9 mouse cellular contexts compared by ENCODE assay signal in the genomic region with DNA sequence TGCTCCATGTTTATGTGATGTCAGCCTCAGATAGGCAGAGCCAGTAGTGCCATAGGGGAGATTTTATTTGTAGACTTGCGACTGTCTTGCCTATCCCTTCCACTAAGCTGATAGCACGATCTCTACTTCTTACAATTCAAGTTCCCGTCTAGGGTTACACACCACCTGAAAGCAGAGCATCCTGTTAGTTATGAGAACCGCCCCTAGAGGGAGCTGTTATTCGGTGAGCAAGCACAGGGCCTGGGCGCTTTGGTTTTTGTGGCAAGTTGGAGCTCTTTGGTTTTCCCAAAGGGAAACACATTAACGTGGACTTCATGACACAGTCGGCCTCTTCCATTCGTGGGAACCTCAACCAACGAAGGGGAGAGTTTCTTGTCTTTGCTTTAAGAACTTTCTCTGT. TPM values are rescaled to one million over a fixed set of nuclear protein-coding genes. Genes with fewer than 3 reads are reported as not detected.
DNase-seq lines count a peak whose midpoint lies in the region; ATAC-seq and TF ChIP-seq lines count a peak whose summit lies in the region.
"Had no signal": no experiment of that assay in that cellular context is flagged by ENCODE, and none has a peak within 500 bp of the region (broad histone marks: within the 10 kb centered on the region; RNA-seq: fewer than 3 reads in every experiment).

No protein-coding gene starts in this region.

- DNase-seq in heart, adult 11 months: peak; percentile 90
- peak; percentile 44 for DNase-seq in 3134 (ENCODE audit: extremely low read depth, insufficient read length, low spot score)
- peak; percentile 71 for DNase-seq in ES-E14 (ENCODE audit: low read depth, low spot score)
- DNase-seq in cerebellum, postnatal 36 days: peak; percentile 38 to 59
- peak; percentile 82 for DNase-seq in kidney, postnatal 0 days (ENCODE audit: low spot score)
- peak; percentile 38 to 77 for DNase-seq in lung, postnatal 4 days
- peak; percentile 27 to 28 for DNase-seq in thymus, postnatal 36 days

- H3K9ac ChIP-seq in heart, embryonic 11.5 days (ENCODE audit: low read depth, low read length): no peak overlapping the region
- no peak overlapping the region for H3K9ac ChIP-seq in ES-E14 (ENCODE audit: insufficient read depth, low read depth, low read length, poor library complexity, severe bottlenecking)
- H3K9ac ChIP-seq in kidney, postnatal 0 days (ENCODE audit: low read depth, low read length): no peak overlapping the region

- no peak overlapping the region for H3K27ac ChIP-seq in heart, embryonic 11.5 days (ENCODE audit: low read depth, low read length)
- H3K27ac ChIP-seq in ES-E14 (ENCODE audit: insufficient read depth, low read depth, low read length, poor library complexity, severe bottlenecking): no peak overlapping the region
- no peak overlapping the region for H3K27ac ChIP-seq in kidney, postnatal 0 days

- no peak overlapping the region for H3K4me2 ChIP-seq in heart, embryonic 11.5 days
- H3K4me2 ChIP-seq in kidney, postnatal 0 days (ENCODE audit: low read length): no peak overlapping the region

- ATAC-seq in heart, embryonic 11.5 days (replicated peaks; ENCODE audit: insufficient number of reproducible peaks, low FRiP score, low TSS enrichment): no peak
- ATAC-seq in kidney, postnatal 0 days (replicated peaks; ENCODE audit: low FRiP score, low read depth): 0 out of 2 replicates have a peak, but pooled peaks have one; percentile 30

- H3K4me1 ChIP-seq in heart, embryonic 11.5 days (ENCODE audit: control insufficient read depth, insufficient read depth, low read length): no peaks in the 10 kb centered on the region
- H3K4me1 ChIP-seq in ES-E14 (ENCODE audit: control insufficient read depth in 2 of 2, insufficient read depth in 2 of 2, low read length in 2 of 2, poor library complexity in 1 of 2): peaks cover 0 to 3% of the 10 kb centered on the region in 2 experiments; a peak in 1 of 4 replicates
- no peaks in the 10 kb centered on the region for H3K4me1 ChIP-seq in kidney, postnatal 0 days (replicated peaks; ENCODE audit: insufficient read depth, low read length)

- no peak overlapping the region for H3K4me3 ChIP-seq in heart, embryonic 11.5 days (ENCODE audit: low read depth, low read length)
- H3K4me3 ChIP-seq in ES-E14 (ENCODE audit: insufficient read depth in 1 of 2, low read depth in 1 of 2, low read length in 2 of 2, poor library complexity in 1 of 2, severe bottlenecking in 1 of 2): no peak overlapping the region
- H3K4me3 ChIP-seq in kidney, postnatal 0 days (replicated peaks; ENCODE audit: low read depth, low read length): no peak overlapping the region

- H3K36me3 ChIP-seq in heart, embryonic 11.5 days (ENCODE audit: control insufficient read depth, insufficient read depth, low read length): no peaks in the 10 kb centered on the region; the same call in 1 of the 2 replicates
- no peaks in the 10 kb centered on the region for H3K36me3 ChIP-seq in ES-E14 (ENCODE audit: control insufficient read depth, insufficient read depth, low read length, poor library complexity, severe bottlenecking)
- H3K36me3 ChIP-seq in kidney, postnatal 0 days (ENCODE audit: insufficient read depth, low read length): peaks cover 7% of the 10 kb centered on the region; the same call in 1 of the 2 replicates

- TF ChIP-seq CTCF in kidney, postnatal 0 days (IDR thresholded peaks at IDR 0.05; ENCODE audit: low read depth): peak; percentile 82

- WGBS in heart, embryonic 11.5 days (ENCODE audit: insufficient replicate concordance): 28% methylated on average over 10 of the region's 10 CpGs
- 25% methylated on average over 10 of the region's 10 CpGs for WGBS in kidney, postnatal 0 days

- in situ Hi-C loops in ES-E14 (cut with MboI; ENCODE audit: low sequenced_read_pairs in 2 of 2, unreplicated experiment in 2 of 2): no loop called here

- H3K27me3 ChIP-seq in heart, embryonic 11.5 days (ENCODE audit: control insufficient read depth, insufficient read depth, low read length): no peaks in the 10 kb centered on the region
- H3K27me3 ChIP-seq in kidney, postnatal 0 days (ENCODE audit: insufficient read depth, low read length): no peaks in the 10 kb centered on the region

- no peaks in the 10 kb centered on the region for H3K9me3 ChIP-seq in heart, embryonic 11.5 days (replicated peaks; ENCODE audit: control insufficient read depth, low read length)
- H3K9me3 ChIP-seq in ES-E14 (ENCODE audit: control insufficient read depth, insufficient read depth, low read depth, low read length): no peaks in the 10 kb centered on the region
- no peaks in the 10 kb centered on the region for H3K9me3 ChIP-seq in kidney, postnatal 0 days (replicated peaks; ENCODE audit: low read length)

TF ChIP-seq in ES-E14, 5 proteins besides CTCF, POLR2A, EP300 and RAD21:
- TF ChIP-seq HCFC1 (IDR thresholded peaks at IDR 0.05; ENCODE audit: borderline replicate concordance, insufficient read depth, low read length) (no peak), ZC3H11A (IDR thresholded peaks at IDR 0.05; ENCODE audit: borderline replicate concordance, low read depth, low read length) (no peak), CHD2 (IDR thresholded peaks at IDR 0.05; ENCODE audit: low read depth, low read length) (no peak), MAFK (IDR thresholded peaks at IDR 0.05; ENCODE audit: insufficient read depth, low read depth, low read length) (no peak), ZNF384 (IDR thresholded peaks at IDR 0.05; ENCODE audit: low read depth, low read length) (no peak)

RNA-seq across cellular contexts. Expression of a gene that starts 3.3 kb away (rescaled TPM):
- not detected in 2 replicates for polyA plus RNA-seq in heart, embryonic 11.5 days (2014; fragmentation: Nextera tagmentation; extraction: Ambion mirVana)
- total RNA-seq in ES-E14 (2012; rRNA removed): 0.22 and 0.26 TPM in 2 replicates
- not detected in 2 replicates for polyA plus RNA-seq in kidney, postnatal 0 days (2015; fragmentation: Nextera tagmentation; extraction: Ambion mirVana)
- polyA plus RNA-seq: limb, embryonic 14.5 days had no signal

RNA-seq across cellular contexts. Expression of a gene that starts 9.5 kb away (rescaled TPM):
- 4.8 and 8.4 TPM in 2 replicates for polyA plus RNA-seq in heart, embryonic 11.5 days (2014; fragmentation: Nextera tagmentation; extraction: Ambion mirVana)
- 2.1 TPM in 1 of 2 replicates, not detected in the other for total RNA-seq in ES-E14 (2012; rRNA removed)
- 22.8 and 23.3 TPM in 2 replicates for polyA plus RNA-seq in kidney, postnatal 0 days (2015; fragmentation: Nextera tagmentation; extraction: Ambion mirVana)

RNA-seq across cellular contexts. Expression of a gene that starts 13.5 kb away (rescaled TPM):
- polyA plus RNA-seq in heart, embryonic 11.5 days (2014; fragmentation: Nextera tagmentation; extraction: Ambion mirVana): 37.0 and 42.3 TPM in 2 replicates
- 47.6 and 51.1 TPM in 2 replicates for total RNA-seq in ES-E14 (2012; rRNA removed)
- polyA plus RNA-seq in kidney, postnatal 0 days (2015; fragmentation: Nextera tagmentation; extraction: Ambion mirVana): 83.0 and 83.1 TPM in 2 replicates

RNA-seq across cellular contexts. Expression of a gene that starts 15.7 kb away (rescaled TPM):
- polyA plus RNA-seq in heart, embryonic 11.5 days (2014; fragmentation: Nextera tagmentation; extraction: Ambion mirVana): 16.5 and 21.9 TPM in 2 replicates
- 2.9 and 4.2 TPM in 2 replicates for total RNA-seq in ES-E14 (2012; rRNA removed)
- polyA plus RNA-seq in kidney, postnatal 0 days (2015; fragmentation: Nextera tagmentation; extraction: Ambion mirVana): 22.5 and 23.3 TPM in 2 replicates

RNA-seq across cellular contexts. Expression of a gene that starts 26.6 kb away (rescaled TPM):
- 33.9 and 34.6 TPM in 2 replicates for polyA plus RNA-seq in heart, embryonic 11.5 days (2014; fragmentation: Nextera tagmentation; extraction: Ambion mirVana)
- 102 and 172 TPM in 2 replicates for total RNA-seq in ES-E14 (2012; rRNA removed)
- 183 and 227 TPM in 2 replicates for polyA plus RNA-seq in kidney, postnatal 0 days (2015; fragmentation: Nextera tagmentation; extraction: Ambion mirVana)

Comparison
In these comparisons a context has a peak if more than half of its experiments do, and no peak if none do; other contexts are left out.
1. DNase-seq: peak in every context shown above with its lines; median percentile 90 in heart, adult 11 months; 82 in kidney, postnatal 0 days; 71 in ES-E14; 58 in lung, postnatal 4 days; 48 in cerebellum, postnatal 36 days; 44 in 3134; 28 in thymus, postnatal 36 days.